Mouse (Mus musculus) brain, embryonic 14.5 days (tissue): ENCODE measurements around the gene Syk. TPM values are rescaled to one million over a fixed set of nuclear protein-coding genes. Genes with fewer than 3 reads are reported as not detected.
A peak's percentile ranks its signal among the peaks of the same experiment; 100 is the strongest.

Experiments
- DNase-seq: peaks from one replicate; pipeline ENCODE4 v3.0.0-alpha.2; 2011; ENCODE audit warnings: low read depth
- CTCF ChIP-seq: fragments of 200-500 bp; IDR thresholded peaks from 2 replicates; pipeline ENCODE4 v1.5.1; 2012; ENCODE audit warnings: inconsistent platforms, mild to moderate bottlenecking, moderate library complexity, borderline replicate concordance; ENCODE audit not compliant: insufficient read depth, insufficient read length; ENCODE audit errors: extremely low read depth
- POLR2A ChIP-seq: fragments of 200-500 bp; IDR thresholded peaks from 2 replicates; pipeline ENCODE4 v1.6.1; 2012; ENCODE audit warnings: mild to moderate bottlenecking, inconsistent platforms, borderline replicate concordance; ENCODE audit not compliant: poor library complexity, insufficient read depth, insufficient read length, severe bottlenecking; ENCODE audit errors: extremely low read depth
- polyA plus RNA-seq: library from polyadenylated mRNA; depleted of rRNA; stranded (reverse); fragments of >200 nt; gene quantifications from 2 replicates; pipeline ENCODE4 v1.2.3, GENCODE M21; 2012

The Syk gene
- polyA plus RNA-seq, 1 experiment: 2.6 TPM

DNA sequence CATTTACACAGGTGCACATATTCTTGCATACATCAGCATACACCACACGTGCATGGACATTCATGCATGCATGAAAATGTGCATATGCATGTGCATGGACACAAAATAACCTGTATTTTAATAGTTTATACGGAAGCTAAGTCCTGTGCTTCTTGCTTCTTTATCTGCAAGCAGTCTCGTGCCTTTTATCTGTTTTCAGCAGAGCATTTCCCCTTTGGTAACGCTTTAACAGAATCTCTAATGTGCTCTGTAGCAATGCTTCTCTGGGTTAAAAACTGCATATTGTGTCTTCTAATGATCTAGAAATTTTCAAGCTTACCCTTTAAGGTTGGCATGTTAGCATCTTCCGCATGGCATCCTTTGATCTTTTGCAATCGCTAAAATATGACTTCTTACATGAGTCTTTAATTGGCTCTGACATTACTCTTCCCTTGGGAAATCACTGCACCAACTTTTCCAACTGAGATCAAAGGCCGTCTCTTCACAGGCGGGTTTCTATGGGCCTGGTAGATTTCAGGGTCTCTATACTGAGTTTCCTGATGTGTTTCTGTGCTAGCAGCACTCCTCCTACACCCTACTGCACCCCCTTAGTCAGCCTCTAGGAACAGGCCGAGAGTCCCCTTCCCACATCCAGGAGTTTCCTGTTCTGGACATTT lies 30.0 kb upstream of the Syk start:
- DNase-seq: peak; percentile 56
- TF ChIP-seq POLR2A: no peak
- no peak for TF ChIP-seq CTCF

DNA sequence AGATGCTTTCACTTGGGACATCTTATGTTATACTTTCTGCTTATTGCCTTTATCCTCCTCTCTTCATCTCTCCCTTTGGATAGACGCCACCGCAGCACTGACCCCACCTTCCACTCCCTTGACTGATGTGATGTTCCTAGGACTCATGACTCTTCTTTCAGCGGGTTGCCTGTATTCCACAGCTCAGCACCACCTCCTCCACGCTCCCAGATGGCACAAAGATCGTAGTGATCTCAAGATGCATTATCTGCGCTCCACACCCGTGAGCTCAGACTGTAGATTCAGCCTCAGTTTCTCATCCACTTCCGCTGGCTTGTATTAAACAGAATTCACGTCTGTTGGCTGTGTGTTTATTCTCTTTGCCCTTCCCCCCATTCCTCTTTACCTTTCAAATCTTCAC lies 28.3 kb upstream of the Syk start:
- TF ChIP-seq POLR2A (no peak), CTCF (no peak)
- DNase-seq: no peak

DNA sequence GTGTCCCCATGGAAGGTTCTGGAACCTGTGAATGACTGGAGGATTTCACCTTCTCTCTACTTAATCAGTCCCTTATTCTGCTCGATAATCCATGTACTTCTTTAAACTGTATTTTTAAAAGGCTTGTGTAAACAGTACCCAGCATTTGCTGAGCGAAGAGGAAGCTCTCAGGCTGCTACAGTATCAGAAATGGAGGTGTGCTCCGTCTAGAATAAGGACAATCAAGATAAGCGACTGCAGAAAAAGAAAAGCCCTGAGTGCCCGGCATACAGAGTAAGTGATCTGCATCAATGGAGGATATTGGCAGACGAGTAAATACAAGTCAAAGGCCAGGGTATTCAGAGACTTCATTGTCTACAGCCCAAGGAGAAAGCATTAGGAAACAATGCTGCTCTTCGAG lies 25.6 kb upstream of the Syk start:
- no peak for DNase-seq
- TF ChIP-seq POLR2A (no peak), CTCF (no peak)

DNA sequence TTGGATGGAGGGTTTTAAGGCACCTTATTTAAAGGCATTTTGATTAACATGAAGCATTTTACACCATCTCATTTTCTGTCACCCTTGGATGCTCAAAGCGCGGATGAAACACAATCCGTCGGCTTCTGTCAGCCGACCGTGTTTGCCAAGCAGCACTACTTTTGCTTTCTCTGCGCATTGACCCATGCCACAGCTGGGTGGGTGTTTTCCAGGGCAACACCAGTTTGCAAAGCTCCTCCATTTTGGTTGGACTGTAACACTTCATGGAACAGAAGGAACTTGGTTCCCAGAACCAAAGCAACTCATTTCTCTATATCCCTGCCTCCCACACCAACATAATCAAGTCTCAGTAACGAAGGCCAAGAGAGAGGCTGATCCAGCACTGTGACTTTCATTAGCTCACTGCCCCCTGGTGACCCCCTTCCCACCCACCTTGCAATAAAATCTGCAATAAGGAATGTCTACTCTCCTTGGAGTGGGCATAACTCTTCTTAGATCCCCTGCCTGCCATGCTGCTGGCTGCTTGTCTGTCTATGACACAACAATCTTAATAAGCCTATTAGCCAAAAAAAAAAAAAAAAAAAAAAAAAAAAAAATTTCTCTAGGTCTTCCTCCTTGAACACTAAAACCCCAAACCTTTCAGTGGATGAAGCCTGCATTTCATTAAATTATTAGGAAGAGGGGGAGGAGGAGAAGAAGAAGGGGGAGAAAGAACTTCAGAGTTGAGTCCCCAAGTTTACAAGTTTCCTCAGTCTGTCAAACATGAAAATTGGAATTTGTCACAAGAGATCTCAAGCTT lies 21.4 kb upstream of the Syk start:
- TF ChIP-seq POLR2A (no peak), CTCF (no peak)

DNA sequence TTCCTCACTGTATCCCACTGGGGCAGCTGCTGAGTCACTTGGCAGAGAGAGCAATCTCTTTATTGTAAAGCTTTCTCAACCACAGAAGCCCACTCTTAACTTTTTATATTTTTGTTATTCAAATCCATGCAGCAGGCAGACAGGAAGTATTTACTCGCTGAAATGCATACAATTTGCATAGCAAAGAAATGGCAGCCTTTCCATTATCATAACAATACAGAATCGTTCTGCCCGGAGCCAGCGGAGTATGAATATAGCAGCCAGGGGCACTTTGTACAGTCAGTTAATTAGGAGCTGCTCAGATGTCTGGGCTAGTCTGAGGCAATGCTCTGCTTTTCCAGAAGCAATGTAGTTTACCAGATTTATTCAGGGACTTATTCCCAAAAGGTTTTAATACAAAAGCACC lies 20.8 kb upstream of the Syk start:
- DNase-seq: peak; percentile 95
- TF ChIP-seq CTCF (no peak), POLR2A (no peak)

More for the DNA sequence above, 21.4 kb upstream of the Syk start:
- peak; percentile 41 for DNase-seq

DNA sequence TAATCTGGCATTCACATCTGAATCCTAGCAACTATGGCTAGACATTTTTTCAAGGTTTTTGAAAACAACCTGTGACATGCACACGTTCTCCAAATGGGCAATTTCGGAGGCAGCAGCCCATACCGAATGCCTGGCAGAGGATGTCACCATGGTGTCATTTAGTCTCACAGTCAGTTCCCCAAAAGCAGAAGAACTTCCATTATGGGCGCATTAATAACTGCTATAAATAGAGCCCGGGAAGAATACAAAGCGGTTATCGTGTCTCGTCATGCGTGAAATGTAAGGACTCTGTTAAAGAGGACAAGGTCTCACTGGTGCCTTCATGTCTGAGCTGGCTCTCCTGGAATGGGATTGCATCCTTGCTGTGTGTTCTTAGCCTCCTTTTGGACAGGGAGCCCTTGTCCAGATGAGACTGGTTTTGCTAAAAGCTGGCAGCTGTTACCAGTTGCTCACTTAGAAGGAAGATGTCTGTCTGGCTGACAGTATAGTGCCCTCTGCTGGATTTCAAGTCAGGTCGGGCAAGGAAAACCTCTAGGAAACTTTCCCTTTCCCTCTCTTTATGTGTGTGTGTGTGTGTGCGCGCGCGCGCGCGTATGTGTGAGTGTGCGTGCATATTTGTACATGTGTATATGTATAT lies 17.8 kb upstream of the Syk start:
- DNase-seq: peak; percentile 77
- TF ChIP-seq POLR2A (no peak), CTCF (peak; percentile 58; the same call in 1 of the 2 replicates)

DNA sequence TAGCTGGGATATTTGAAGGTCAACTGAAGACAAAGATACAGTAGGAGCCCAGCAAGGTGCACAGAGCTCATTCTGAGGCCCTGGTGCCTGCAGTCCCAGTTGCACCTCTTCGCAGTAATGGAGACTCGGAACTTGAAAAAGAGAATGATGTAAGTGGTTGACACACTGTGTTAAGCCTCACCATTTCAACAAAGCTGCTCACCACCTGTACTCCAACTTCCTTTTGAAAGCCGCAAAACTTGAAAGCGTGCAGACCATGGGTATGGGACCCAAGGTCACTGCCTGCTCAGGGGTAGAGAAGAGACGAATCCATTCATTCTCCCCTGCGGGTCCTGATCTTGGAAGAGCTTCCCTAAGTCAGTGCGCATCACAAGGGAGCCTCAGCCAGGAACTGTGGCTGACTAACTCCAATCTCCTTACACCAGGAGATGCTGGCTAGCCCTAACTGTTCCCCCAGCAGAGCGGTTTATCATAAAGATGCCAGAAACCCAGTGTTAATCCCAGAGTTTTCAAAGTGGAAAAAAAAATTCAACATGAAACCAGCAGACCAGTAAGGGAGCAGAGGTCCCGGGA lies 16.7 kb upstream of the Syk start:
- TF ChIP-seq CTCF: no peak
- TF ChIP-seq POLR2A: no peak

DNA sequence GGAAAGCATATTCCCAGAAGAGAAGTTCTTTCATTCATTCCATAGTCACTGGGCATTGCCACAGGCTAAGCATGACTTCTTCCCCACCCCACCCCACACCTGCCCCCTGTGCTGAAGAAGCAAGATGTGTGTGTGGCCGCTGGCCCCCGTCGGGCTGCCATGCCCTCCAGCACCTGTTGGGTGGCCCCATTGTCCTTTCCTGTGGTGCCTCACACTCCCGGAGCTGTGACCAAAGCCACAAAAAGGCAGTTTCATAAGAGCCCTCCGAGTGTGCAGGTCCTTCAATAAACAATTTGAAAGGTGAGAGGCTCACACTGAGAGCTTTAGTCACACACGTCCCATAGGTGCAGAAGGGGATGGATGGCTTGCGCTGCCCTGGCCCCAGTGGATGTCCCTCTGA lies 16.2 kb upstream of the Syk start:
- TF ChIP-seq POLR2A (no peak), CTCF (no peak)

More for the DNA sequence above, 16.7 kb upstream of the Syk start:
- no peak for DNase-seq

DNA sequence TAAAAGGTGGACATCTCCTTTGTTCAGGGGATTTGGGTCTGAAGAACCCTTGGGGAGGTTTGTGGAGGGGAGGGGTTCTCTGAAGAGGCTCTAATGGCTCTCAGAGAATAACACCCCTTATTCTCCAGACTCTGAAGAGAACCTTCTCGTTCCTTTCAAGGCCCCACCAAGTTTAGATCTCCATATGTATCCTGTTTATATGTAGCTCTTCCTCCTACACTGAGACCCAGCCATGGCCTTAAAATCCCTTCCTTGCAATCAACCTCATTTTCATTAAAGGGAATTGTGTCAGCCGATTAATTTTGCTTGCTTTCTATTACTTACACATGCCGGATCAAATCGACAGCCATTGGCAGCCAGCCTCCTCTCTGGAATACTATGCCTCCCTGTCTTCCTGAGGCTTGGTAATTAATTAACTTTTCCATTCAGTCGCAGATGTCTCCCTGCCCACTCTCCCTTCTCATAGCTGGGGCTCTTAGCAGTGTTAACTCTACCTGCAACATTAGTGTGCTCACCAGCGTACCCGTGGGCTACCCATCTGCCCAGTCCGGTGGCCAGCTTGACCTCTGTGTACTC lies 13.7 kb upstream of the Syk start:
- TF ChIP-seq CTCF (no peak), POLR2A (no peak)
- DNase-seq: peak; percentile 83

More for the DNA sequence above, 16.2 kb upstream of the Syk start:
- no peak for DNase-seq

DNA sequence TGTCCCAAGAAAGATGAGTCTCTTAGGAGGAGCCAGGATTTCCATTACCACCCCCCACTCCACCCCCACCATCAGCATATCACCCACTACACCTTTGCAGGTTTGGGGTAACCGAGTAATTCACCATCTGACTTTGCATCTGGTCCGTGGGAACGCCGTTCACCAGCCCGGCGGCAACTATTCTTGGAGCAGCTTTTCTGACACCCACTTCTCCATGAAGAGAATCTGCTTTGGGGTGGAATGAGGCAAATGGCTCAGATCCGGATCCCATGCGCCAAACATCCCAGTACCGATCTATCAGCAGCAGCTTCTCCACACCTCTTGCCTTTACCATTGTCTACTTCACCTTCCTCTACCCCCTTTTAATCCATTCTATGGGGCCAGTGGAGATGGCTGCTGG lies 12.7 kb upstream of the Syk start:
- DNase-seq: no peak
- TF ChIP-seq CTCF: no peak
- no peak for TF ChIP-seq POLR2A
